Mouse (Mus musculus): Measurements from ENCODE around the gene Hist1h2bf.

Gene Hist1h2bf

GRCm38 (mm10) chr13:23533560-23534367, 40.2 kb downstream of the Hist1h2bf start, which contains the start of gene Hist1h2af:
Gene Hist1h2af, plus strand, starts transcription at chr13:23533906.
- peak; percentile 73 for ATAC-seq (ENCODE audit: insufficient number of reproducible peaks, low FRiP score, low TSS enrichment)

DNA sequence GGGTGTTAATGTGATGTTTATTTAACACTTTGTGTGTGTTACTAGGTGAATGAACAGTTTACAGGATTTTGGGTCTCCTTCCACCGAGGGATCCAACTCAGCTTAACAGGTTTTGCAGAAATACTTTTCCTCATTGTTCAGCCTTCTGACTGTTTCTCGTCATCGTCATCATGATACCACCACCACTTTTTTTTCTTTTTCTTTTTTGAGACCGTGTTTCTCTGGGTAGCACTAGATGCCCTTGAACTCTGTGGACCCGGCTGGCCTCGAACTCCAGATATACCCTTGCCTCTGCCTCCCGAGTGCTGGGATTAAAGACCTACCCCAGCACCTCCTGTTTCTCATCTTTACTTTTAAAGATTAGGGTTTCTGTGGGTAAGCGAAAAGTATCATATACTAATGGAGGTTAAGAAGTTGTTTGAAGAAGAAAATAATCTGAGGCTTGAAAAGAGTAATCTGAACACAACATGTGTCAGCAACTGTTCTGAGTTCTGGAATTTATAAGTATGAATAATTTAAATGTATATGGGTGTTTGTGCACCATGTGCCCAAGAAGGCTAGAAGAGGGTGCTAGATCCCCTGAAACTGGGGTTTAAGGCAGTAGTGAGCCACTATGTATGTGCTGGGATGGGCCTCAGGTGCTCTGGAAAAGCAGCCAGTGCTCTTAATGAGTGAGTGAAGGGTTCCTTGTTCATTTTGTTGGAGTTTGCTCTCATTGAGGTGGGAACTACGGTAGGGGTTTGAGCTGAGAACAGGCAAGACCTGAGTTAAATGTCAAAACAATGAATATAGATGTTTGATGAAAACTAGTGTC, 41.5 kb downstream of the Hist1h2bf start:
- ATAC-seq (ENCODE audit: insufficient number of reproducible peaks, low FRiP score, low TSS enrichment) = no peak

GRCm38 (mm10) chr13:23530901-23531875, 42.8 kb downstream of the Hist1h2bf start, which contains the start of gene Hist1h4h:
Gene Hist1h4h, plus strand, starts transcription at chr13:23531050.
- ATAC-seq (ENCODE audit: insufficient number of reproducible peaks, low FRiP score, low TSS enrichment) = peak; percentile 83

DNA sequence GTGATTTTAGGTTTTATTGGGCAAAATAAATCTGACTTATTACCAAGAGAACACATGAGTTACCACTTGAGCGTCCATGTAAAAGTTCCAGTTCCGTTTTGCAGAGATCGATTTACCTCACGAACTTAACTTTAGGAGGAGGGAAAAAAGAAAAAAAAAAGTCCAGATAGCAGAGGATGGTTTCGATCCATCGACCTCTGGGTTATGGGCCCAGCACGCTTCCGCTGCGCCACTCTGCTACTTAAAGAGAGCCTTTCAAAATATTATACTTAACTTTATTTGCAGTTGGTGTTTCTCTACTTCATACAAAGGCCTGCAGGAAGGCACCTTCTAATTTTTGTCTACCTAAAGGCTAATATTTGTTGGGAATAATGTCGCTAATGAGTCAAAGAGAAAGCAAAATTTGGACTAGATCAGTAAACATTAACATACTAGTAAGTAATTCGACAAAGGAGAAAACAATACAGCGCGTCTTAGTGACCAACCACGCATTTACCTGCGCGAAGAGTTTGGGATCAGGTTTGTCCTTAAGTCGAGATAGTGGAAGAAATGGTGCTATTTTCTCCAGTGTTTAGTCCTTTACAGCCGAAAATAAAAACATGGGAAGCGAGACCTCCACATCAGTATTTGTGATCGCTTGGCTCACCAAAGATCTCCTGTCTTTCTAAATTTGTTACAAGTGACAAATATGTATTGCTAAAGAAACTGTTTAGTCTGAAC, 43.7 kb downstream of the Hist1h2bf start:
- ATAC-seq (ENCODE audit: insufficient number of reproducible peaks, low FRiP score, low TSS enrichment) = no peak

- no peak for ATAC-seq (ENCODE audit: insufficient number of reproducible peaks, low FRiP score, low TSS enrichment)
These were observed 44.4 kb downstream of the Hist1h2bf start for GRCm38 (mm10) chr13:23529480-23530165.

- no peak for ATAC-seq (ENCODE audit: insufficient number of reproducible peaks, low FRiP score, low TSS enrichment)
These were observed 45.0 kb downstream of the Hist1h2bf start for GRCm38 (mm10) chr13:23529005-23529404.

DNA sequence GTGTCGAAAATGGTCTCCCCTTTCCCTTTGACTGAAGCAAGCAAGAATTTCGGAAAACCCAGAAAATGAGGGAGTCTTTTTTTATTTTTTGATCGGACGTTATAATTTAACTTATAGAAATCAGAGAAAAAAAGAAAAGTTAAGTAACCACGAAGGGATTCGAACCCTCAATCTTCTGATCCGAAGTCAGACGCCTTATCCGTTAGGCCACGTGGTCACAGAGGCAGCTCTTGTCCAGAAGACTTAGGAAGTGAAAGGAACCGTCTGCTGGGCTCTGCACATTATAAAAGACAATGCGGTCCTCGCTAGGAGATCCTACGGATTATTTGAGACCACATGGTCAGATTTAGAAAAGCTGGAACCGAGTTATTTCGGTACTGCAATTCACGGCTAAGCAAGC, 47.7 kb downstream of the Hist1h2bf start:
- 0 out of 2 replicates have a peak, but pooled peaks have one; percentile 22 for ATAC-seq (ENCODE audit: insufficient number of reproducible peaks, low FRiP score, low TSS enrichment)

- no peak for ATAC-seq (ENCODE audit: insufficient number of reproducible peaks, low FRiP score, low TSS enrichment)
These were observed 48.1 kb downstream of the Hist1h2bf start for GRCm38 (mm10) chr13:23525901-23526300.

DNA sequence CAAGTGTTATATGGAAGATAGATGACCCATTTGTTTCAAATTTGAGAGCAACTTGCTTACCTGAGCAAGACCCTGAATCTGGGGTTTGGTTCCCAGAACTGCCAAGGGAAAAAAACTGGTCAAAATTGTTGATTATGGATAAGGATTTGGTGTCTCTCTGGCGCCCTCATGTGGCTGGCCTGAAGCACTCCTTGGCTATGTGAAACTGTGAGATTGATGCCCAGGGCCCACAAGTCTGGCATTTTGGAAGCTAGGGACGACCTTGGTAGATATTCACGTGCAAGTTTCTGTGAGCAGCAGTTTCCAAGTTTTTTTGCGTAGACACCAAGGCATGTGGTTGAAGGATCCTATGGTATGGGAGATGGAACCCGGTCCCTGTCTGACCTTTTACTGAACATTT, 49.3 kb downstream of the Hist1h2bf start:
- peak; percentile 38; the same call in 1 of the 2 replicates for ATAC-seq (ENCODE audit: insufficient number of reproducible peaks, low FRiP score, low TSS enrichment)

DNA sequence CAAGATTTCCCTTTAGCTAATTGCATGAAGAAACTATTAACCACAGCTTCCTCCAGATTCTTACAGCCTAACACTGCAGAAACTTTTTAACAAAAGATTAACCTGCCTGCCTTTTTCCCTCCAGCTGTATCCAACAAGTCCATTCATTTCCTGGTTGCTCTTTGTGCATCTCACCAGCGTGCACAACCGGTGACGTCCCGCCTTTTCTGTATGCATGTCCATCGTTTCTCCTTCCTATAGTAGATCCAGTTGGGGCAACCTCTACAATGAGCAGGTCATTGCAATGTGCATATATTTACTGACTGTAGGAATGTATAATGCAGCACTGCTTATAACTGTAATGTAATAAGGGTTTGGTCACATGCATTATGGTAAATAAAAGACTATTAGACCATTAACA, 50.0 kb downstream of the Hist1h2bf start:
- no peak for ATAC-seq (ENCODE audit: insufficient number of reproducible peaks, low FRiP score, low TSS enrichment)

Data from cerebellum, adult (tissue).